Mouse (Mus musculus) natural killer cell, adult 2 months (primary cell): ENCODE results near the gene Mfap5.
A peak's percentile ranks its signal among the peaks of the same experiment; 100 is the strongest.
"Not testable (repeated sequence)": the region's sequence is repeated elsewhere in the genome, so short reads cannot be mapped to it uniquely, and the experiment has no call there.

Experiments used
- DNase-seq, 2 experiments: peaks; one replicate each; pipeline ENCODE4 v3.0.0; 2022; ENCODE audit warnings: low spot score in 2 of 2

Gene Mfap5

GRCm38 (mm10) chr6:122505545-122505944, at the start of gene Mfap5:
Gene Mfap5, plus strand, starts transcription at chr6:122505845.
- DNase-seq, result no peak

GRCm38 (mm10) chr6:122458946-122459693, 46.5 kb upstream of the Mfap5 start:
- DNase-seq, result no peak

- DNase-seq, result no peak
These were observed 39.4 kb upstream of the Mfap5 start for GRCm38 (mm10) chr6:122466092-122466713.

- no peak for DNase-seq
These were observed 36.5 kb upstream of the Mfap5 start for GRCm38 (mm10) chr6:122469030-122469640.

- no peak for DNase-seq
These were observed 35.4 kb upstream of the Mfap5 start for GRCm38 (mm10) chr6:122470240-122470639.

GRCm38 (mm10) chr6:122471461-122471860, 34.2 kb upstream of the Mfap5 start:
- not testable (repeated sequence) for DNase-seq

- DNase-seq, result no peak
These were observed 27.6 kb upstream of the Mfap5 start for GRCm38 (mm10) chr6:122478062-122478461.

- DNase-seq, result no peak
These were observed 20.0 kb upstream of the Mfap5 start for GRCm38 (mm10) chr6:122485401-122486296.

GRCm38 (mm10) chr6:122486297-122487117, 19.1 kb upstream of the Mfap5 start:
- DNase-seq, result no peak

- DNase-seq, result no peak
These were observed 14.6 kb upstream of the Mfap5 start for GRCm38 (mm10) chr6:122490929-122491512.

- peak; percentile 34 to 52 for DNase-seq
These were observed 14.1 kb upstream of the Mfap5 start for GRCm38 (mm10) chr6:122491557-122491956.

- DNase-seq, result no peak
These were observed 13.2 kb upstream of the Mfap5 start for GRCm38 (mm10) chr6:122492479-122492878.

GRCm38 (mm10) chr6:122493799-122494472, 11.7 kb upstream of the Mfap5 start:
- no peak for DNase-seq

GRCm38 (mm10) chr6:122495082-122495881, 10.4 kb upstream of the Mfap5 start:
- DNase-seq, result no peak

GRCm38 (mm10) chr6:122496501-122496900, 9.1 kb upstream of the Mfap5 start:
- no peak for DNase-seq

- no peak for DNase-seq
These were observed 7.0 kb upstream of the Mfap5 start, which contains the start of gene Rimklb for GRCm38 (mm10) chr6:122498661-122499060. Gene Rimklb, minus strand, starts transcription at chr6:122498761.

- DNase-seq, result no peak
These were observed 604 bp upstream of the Mfap5 start for GRCm38 (mm10) chr6:122505041-122505440.

GRCm38 (mm10) chr6:122508494-122508893, 2.8 kb downstream of the Mfap5 start:
- no peak for DNase-seq
